Mouse (Mus musculus) splenic B cell, adult 2 months (primary cell): Measurements from ENCODE around the gene Bub1b.

Experiments
- DNase-seq: peaks from one replicate; pipeline ENCODE4 v3.0.0-alpha.2; 2011; ENCODE audit warnings: low read depth, low spot score
- H3K27me3 ChIP-seq: 2 replicates; pipeline ENCODE4 v1.6.1; 2012; ENCODE audit warnings: mild to moderate bottlenecking, low read length, moderate library complexity, mixed read lengths; ENCODE audit not compliant: control insufficient read depth, poor library complexity, insufficient read depth, severe bottlenecking
- H3K36me3 ChIP-seq: 2 replicates; pipeline ENCODE4 v1.6.1; 2012; ENCODE audit warnings: mild to moderate bottlenecking, low read length, moderate library complexity, mixed read lengths; ENCODE audit not compliant: control insufficient read depth, poor library complexity, insufficient read depth, severe bottlenecking

Bub1b gene

GRCm38 (mm10) chr2:118667181-118667580 lies 69.2 kb downstream of the Bub1b start:
- DNase-seq = no peak
- no peaks in the 10 kb centered on the region for H3K36me3 ChIP-seq
- H3K27me3 ChIP-seq = no peaks in the 10 kb centered on the region

DNA sequence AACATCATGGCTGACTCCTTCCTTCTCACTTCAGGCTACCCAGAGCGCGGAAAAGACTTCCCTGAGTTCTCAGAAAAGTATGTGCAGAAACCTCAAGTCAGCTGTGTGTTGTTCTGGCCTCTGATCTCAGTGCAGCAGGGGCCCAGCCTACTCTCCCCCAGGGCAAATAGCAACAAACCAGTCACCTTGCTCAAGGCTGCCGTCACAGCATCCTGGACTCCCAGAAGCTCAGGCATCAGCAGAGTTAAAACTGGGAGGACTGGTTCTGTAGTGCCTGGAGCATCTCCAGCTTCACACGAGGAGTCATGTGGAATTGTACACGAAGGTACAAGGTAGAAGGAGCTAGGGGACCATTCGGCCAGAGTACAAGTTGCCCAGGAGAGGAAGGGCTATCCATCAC lies 71.2 kb downstream of the Bub1b start:
- no peak for DNase-seq
- H3K36me3 ChIP-seq = no peaks in the 10 kb centered on the region
- H3K27me3 ChIP-seq = no peaks in the 10 kb centered on the region

GRCm38 (mm10) chr2:118669785-118670184 lies 71.8 kb downstream of the Bub1b start:
- Histone ChIP-seq H3K27me3 (no peaks in the 10 kb centered on the region), H3K36me3 (no peaks in the 10 kb centered on the region)
- no peak for DNase-seq

GRCm38 (mm10) chr2:118671728-118672127 lies 73.7 kb downstream of the Bub1b start:
- no peak for DNase-seq
- Histone ChIP-seq H3K27me3 (no peaks in the 10 kb centered on the region), H3K36me3 (no peaks in the 10 kb centered on the region)

DNA sequence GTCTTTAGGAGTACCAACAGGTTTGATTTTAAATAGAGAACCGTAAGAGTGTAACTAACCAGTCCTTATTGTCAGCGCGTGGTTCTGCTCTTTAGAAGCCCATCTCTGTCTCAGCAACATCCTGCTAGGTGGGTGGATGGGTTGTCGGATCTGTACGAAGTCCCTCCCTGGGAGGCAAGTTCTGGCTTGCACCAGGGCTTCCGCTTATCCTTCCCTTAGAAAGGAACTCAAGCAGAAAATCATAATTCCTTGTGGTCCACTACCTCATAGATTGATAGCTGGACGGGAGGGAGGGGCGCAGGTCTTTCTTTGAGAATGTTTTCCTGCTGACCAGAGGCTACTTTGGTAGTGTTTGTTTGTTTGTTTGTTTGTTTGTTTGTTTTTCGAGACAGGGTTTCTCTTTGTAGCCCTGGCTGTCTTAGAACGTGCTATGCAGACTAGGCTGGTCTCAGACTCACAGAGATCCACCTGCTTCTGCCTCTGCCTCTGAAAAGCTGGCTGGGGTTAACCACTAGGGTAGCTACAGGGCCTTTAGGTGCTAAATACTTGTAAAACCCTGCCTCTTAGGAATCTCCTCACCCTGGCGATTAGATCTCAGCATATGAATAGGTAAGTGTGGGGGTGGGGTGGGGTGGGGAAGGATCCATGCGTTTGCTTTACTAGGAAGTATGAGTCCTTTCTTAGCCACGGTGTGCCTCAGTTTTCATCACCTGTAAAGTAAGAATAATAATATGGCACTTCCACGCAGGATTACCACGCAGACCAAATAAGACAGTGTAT lies 75.9 kb downstream of the Bub1b start:
- Histone ChIP-seq H3K36me3 (no peaks in the 10 kb centered on the region), H3K27me3 (no peaks in the 10 kb centered on the region)
- DNase-seq = no peak

GRCm38 (mm10) chr2:118674500-118674899 lies 76.5 kb downstream of the Bub1b start:
- H3K27me3 ChIP-seq = no peaks in the 10 kb centered on the region
- no peak for DNase-seq
- H3K36me3 ChIP-seq = no peaks in the 10 kb centered on the region

DNA sequence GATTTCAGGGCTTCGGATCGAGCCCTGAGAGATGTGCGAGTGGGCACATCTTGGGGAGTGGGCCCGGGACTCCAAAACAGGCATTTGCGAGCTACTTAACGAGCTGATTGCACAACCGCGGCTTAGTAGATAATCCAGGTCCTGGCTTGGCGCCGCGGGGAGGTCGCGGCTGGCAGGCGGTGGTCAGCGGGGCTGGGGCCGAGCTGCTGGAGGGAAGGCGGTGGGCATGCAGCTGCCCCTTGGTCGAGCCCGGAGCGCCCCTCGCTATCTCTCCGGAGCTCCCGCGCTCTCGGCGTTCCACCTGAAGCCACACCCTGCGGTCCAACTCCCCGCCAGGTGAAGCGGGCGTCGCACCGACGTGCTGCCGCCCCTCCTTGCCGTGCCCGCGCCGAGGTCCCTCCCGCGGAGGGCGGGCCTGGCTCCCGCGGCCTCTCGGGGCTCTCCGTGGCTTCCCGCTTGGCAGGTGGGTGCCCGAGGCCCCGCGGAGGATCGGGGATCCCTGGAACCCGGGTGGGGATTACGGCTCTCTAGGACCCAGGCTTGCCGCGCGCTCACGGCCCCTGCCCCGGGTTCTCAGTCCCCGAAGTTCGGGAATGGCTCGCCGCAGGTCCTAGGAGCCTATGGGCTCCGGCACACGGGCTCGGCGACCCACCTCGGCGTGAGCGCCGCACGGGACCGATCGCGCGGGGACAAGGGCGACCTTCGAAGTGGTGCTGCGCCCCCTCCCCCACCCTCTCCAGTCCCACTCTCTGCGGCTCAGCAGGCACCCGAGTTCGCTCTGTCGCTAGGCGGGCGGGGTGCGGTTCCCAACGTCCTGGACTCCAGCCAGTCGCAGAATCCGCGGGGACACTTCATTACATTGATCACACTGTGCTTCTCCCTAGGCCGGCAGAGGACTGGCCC lies 79.1 kb downstream of the Bub1b start:
- H3K36me3 ChIP-seq = no peaks in the 10 kb centered on the region
- peak; percentile 37 for DNase-seq
- H3K27me3 ChIP-seq = no peaks in the 10 kb centered on the region

DNA sequence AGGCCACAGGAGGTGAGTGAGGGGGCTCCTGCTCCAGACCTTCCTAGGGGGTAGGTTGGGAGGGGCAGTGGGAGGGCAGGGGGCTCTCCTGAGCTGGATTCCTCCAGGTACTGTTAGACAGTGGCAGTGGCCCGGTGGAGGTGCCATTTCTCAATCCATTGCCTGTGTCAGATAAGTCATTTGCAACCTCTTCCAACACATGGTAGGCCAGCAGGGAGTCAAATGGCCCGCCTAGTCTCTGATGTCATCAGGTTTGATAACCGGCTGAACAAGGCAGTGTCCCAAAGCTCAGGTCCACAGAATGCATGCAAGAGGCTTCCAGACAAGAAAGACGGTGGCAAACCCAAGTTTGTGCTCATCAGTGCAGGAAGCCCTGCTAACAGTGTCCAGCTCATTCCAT lies 79.8 kb downstream of the Bub1b start:
- DNase-seq = no peak
- no peaks in the 10 kb centered on the region for H3K36me3 ChIP-seq

DNA sequence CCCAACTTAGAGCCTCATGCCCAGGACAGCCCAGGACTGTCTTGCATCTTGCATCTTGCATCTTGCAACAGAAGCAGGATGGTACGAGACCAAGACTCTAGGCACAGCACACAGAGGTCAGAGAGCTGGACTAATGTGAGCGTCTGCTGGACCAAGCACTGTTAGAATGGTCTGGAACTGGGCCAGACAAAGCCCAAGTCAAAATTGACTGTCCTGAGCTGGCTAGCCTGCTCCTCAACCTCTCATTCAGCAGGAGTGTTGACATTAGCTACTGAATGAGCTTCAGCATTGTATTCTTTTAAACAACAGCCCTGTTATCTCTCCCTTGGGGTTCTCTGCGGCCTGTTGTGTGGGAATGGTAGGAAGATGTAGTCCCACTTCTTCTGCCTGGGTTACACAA lies 81.6 kb downstream of the Bub1b start:
- no peaks in the 10 kb centered on the region for H3K27me3 ChIP-seq
- no peaks in the 10 kb centered on the region for H3K36me3 ChIP-seq
- no peak for DNase-seq

More for the DNA sequence above, 79.8 kb downstream of the Bub1b start:
- no peaks in the 10 kb centered on the region for H3K27me3 ChIP-seq

DNA sequence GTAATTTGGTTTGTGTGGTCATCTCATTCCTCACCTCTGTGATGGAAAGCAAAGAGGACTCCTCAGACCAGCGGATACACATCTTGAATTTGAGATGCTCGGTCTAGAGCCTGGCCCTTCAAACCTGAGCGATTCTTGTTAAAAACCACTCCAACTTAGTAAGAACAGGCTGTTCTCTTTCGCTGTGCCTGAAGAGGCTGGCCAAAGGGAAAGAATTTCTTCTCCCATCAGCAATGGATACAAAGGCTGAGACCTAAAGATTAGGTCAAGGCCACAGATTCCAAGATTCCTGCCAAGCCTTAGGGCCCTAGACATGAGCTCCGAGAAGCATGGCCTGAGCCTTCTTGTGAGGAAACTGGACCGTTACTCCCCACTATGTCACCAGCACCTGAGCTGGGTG lies 82.9 kb downstream of the Bub1b start:
- Histone ChIP-seq H3K36me3 (no peaks in the 10 kb centered on the region), H3K27me3 (no peaks in the 10 kb centered on the region)
- DNase-seq = no peak

- no peaks in the 10 kb centered on the region for H3K27me3 ChIP-seq
- H3K36me3 ChIP-seq = no peaks in the 10 kb centered on the region
- no peak for DNase-seq
Observed at GRCm38 (mm10) chr2:118682544-118683260, 84.7 kb downstream of the Bub1b start.

DNA sequence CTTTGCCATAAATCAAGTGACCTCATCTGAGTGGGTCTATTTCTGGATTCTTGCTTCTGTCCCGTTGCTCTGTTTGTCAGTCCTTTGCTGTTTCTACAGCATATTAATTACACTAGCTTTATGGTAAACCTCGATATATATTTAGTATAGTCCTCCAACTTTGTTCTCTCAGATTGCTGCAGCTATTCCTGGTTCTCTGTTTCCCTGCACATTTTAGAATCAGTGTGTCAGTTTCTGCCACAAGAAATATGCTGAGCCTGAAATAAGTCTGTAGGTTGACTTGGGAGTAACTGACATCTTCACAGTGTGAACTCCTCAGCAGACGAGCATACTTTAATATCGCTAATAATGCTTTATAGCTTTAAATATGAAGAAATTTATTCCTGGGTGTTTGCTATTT lies 87.1 kb downstream of the Bub1b start:
- no peak for DNase-seq

DNA sequence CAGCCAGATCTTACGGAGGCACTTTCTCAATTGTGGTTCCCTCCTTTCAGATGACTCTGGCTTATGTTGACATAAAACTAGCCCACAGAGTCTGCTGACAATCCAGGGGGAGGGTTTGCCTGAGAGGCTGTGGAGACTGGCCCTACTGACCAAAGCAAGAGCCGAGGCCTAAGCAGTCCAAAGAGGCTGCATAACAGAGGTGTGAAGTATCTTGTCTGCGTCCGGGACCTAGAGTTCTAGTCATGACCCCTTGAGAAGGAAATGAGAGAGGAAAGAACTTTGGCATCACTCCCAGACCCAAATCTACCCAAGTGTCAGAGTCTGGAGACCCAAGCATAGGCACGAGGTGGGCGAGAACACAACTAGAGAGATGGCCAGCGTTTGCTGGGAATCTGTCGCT lies 88.7 kb downstream of the Bub1b start:
- no peak for DNase-seq
- no peaks in the 10 kb centered on the region for H3K27me3 ChIP-seq
- H3K36me3 ChIP-seq = no peaks in the 10 kb centered on the region

More for the DNA sequence above, 87.1 kb downstream of the Bub1b start:
- no peaks in the 10 kb centered on the region for H3K36me3 ChIP-seq
- H3K27me3 ChIP-seq = no peaks in the 10 kb centered on the region

GRCm38 (mm10) chr2:118687791-118688190 lies 89.8 kb downstream of the Bub1b start:
- no peaks in the 10 kb centered on the region for H3K36me3 ChIP-seq
- DNase-seq = no peak
- no peaks in the 10 kb centered on the region for H3K27me3 ChIP-seq

- H3K27me3 ChIP-seq = no peaks in the 10 kb centered on the region
- DNase-seq = no peak
Observed at GRCm38 (mm10) chr2:118689875-118690274, 91.9 kb downstream of the Bub1b start.

More at GRCm38 (mm10) chr2:118689875-118690274, 91.9 kb downstream of the Bub1b start:
- H3K36me3 ChIP-seq = no peaks in the 10 kb centered on the region
